Mouse (Mus musculus): ENCODE results near the gene Tiam1.
"Not testable (repeated sequence)": the region's sequence is repeated elsewhere in the genome, so short reads cannot be mapped to it uniquely, and the experiment has no call there.

The Tiam1 gene

DNA sequence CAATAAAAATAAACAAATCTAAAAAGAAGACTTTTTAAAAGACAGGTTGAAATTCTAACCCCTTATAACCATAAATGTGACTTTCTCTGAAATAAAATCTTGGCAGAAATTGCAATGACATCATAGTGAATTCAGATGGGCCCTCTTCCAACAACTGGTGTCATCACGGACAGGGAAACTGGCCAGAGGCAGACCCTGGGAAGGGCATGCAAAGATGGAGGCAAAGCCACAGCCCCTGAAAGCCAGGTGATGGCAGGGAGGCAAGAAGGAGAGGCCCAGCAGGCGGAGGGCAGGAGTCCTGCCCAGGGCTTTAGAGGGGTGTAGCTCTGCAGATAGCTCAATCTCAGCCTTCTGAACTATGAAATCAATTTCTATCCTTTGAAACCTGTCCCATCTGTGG, 39.8 kb downstream of the Tiam1 start:
- DNase-seq: no peak

DNA sequence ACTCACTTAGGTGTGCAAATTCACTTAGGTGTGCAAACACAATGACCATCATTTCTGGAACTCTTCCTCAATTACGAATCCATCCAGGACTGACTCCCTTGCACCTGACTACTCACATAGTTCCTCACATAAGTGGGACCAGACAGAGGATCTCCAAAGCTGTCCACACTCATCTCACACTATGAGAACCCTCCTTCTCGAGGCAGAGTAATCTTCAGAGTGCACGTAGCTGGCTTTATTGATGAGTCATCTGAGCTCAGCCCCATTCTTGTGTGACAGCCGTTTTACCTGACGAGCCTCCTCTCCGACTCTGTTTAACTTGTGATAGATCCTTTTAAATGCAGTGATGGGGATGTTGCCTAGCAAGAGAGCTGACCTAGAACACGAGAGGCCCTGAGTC, 41.0 kb downstream of the Tiam1 start:
- no peak for DNase-seq

DNA sequence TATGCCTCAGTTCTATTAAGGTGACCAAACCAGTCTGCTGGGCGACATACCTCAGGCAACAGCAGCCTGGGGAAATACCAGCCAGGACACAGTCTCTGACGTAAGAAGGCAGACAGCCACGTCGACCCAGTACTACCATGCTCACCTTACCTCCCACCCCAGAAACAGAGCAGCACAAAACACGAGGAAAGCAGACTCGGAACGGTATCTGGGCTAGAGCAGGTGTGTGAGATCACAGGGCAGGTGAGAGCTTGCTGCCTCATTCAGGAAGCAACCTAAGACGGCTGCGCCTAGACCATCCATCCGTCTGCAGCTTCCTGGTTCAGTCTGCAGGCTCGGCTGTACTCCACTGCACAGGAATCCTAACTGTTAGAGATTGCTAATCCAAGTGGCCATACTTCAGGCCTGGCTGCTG, 45.4 kb downstream of the Tiam1 start:
- DNase-seq: peak; percentile 26

DNA sequence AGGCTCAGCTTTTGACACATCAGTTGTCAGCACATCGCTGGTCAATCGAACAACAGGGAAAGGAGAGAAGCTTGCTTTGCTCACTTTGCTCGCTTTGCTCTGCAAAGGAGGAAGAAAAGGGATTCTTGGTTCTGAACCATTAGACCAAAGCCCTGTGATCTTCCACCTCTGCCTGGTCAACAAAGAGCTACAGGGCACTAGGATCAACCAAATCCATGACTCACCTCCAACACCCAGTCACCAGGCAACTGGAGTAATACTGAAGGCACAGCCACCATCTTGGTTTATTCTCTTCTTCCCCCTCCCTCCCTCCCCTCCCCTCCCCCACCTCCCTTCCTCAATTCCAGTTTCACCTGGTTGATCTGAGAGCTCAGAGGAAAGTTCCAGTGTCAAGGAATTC, 45.8 kb downstream of the Tiam1 start:
- DNase-seq: no peak

DNA sequence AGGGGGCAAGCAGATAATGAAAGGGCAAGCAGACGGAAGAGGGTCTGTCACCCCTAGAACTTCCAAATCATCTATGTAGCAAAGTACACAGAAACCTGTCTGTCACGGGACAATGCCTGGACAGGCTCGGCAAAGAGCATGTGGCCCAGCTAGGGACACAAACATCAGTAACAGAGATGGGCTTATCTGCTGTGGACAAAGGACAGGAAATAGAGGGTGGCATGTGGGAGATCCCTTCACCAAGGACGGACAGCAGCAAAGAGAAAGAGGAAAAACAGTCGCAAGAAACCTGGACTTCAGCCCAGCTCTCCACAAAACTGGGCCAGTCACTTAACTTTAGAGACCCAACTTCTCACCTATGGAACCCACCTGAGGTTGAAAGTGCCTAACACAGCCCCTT, 47.6 kb downstream of the Tiam1 start:
- DNase-seq: no peak

DNA sequence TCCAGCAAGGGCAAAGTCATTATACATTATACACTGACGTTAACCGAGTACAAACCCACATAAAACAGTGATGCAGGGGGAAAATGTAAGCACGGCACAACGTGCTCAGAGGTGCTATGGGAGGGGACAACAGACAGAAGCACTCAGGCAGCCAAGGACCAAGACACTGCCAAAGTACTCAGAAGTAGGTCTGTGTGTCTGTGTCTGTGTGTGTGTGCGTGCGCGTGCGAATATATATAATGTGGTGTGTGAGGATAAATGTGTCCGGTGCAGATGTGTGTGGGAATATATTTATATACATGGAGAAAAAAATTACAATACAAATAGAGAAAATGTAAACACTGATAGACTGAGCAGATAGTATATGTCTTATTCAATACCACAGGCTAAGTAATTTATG, 50.6 kb downstream of the Tiam1 start:
- no peak for DNase-seq

DNA sequence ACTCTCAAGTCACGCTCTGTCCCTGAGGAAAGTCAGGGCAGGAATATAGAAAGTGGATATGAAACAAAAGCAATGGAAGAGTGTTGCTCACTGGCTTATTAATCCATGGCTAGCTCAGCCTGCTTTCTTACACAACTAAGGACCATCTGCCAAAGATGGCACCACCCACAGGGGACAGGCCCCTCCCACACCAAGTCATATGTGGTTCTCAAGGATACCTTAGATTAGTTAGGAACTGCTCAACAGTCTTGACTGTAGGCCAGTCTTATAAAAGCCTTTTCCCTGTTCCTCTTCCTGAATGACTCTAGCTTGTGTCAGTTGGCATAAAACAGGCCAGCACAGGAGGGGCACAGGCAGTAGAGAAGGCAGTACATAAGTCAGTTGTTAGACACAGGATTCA, 51.7 kb downstream of the Tiam1 start:
- no peak for DNase-seq

DNA sequence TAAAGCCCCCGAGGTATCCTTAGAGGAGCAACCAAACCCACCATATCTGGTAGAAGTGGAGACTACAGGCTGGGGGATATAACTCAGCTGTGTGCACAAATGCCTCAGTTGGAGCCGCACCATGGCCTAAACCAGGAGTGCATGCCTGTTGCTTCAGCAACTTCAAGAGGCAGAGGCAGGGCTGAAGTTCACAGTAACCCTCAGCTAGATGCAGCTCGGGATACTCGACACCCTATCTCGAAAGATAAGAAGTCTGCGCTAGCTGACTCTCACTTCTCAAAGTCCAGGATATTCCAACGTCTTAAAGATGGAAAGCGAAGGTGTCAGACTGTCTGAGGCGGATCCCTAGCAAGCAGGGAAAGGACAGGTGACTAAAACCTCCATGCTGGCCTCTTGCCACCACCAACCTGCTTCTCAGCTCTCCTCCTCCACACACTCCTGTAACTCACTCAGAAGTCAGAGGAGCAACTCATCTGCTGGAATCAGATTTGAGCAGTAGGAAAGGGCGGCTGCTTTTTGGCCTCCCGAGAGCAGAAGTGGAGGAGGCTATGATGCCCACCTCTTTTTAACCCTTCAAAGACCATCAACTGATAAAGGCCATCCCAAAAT, 52.4 kb downstream of the Tiam1 start:
- DNase-seq: no peak

DNA sequence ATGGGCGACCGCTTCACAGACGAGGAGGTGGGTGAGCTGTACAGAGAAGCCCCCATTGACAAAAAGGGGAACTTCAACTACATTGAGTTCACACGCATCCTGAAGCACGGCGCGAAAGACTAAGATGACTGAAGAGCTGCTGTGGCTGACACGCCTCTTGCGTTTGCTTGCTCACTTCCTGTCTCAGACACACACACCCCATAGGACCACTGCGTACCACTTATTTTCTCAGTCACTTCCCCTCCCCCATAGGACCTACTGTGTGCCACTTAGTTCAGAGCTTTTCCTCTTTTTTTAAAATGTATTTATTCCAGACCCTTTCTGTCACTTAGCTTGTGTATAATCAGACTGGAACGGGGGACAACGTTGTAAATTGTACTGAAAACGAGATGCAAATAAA, 53.2 kb downstream of the Tiam1 start:
- DNase-seq: no peak

DNA sequence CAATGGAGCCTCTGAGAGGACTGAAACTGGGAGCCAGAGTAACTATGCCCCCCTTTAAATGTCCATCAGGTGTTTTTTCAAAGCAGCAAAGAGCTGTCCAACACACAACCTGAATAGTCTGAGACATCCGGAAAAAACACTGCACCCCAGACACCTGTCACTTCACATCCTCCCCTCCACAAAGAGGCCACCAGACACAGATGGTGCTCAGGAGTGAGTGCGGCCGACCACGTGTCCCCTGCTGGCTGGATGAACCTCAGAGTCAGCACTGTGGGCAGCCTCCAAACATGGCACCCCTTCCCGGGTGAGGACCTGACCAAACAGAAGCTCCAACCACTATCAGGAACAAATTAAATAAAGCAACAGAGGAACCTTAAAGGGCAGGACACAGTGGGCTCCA, 56.3 kb downstream of the Tiam1 start:
- DNase-seq: no peak

DNA sequence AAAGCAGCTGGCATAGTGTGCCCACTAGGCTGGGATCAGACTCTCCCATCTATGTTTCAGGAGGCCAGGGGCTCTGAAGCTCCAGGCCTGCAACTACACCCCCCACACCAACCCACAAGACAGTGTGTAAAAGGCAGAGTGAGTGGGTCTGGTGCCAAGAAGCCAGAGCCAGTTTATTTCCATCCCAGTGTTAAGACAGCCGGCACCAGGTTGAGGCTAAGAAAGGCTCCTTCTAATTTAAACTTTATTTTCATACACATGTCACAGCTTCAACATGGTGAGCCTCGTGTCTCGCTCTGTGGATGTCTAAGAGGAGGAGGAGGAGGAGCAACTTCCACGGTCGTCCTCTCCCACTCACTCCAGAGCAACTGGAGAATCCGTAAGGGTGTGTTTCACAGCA, 57.5 kb downstream of the Tiam1 start:
- DNase-seq: no peak

DNA sequence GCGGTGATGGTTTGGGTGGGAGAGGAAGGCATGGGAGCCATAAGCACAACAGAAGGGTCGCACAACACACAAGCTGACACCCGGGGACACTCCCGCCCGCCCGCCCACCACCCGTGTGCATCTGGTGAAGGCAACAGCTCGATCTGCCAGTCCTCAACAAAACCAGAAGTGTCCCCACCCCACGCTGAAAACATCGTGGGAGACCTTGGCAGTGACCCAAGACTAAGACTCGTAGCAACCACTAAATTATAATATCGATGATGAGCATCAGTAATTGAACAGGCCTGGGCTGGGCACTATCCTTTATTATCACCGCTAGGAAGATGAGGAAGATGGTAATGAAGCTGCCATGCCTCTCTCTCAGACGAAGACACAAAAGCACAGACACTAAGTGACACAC, 58.0 kb downstream of the Tiam1 start:
- no peak for DNase-seq

DNA sequence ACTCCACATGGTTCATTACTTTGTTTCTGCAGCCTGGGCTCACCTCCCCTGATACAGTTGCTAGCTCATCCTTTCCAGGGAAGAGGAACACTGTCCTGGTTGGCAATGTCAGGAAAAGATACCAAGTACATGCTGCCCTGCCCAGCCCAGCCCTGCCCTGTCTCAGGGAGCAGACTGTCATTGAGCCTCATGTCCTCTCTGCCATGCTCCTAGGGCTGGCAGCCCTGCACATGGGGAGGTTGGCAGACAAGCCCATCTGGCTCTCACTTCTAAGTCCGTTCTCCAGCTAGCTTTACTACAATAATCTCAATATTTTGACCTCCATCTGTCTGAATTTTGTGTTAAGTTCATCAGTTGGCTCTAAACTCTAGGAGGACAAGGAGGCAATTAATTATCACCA, 62.4 kb downstream of the Tiam1 start:
- no peak for DNase-seq

DNA sequence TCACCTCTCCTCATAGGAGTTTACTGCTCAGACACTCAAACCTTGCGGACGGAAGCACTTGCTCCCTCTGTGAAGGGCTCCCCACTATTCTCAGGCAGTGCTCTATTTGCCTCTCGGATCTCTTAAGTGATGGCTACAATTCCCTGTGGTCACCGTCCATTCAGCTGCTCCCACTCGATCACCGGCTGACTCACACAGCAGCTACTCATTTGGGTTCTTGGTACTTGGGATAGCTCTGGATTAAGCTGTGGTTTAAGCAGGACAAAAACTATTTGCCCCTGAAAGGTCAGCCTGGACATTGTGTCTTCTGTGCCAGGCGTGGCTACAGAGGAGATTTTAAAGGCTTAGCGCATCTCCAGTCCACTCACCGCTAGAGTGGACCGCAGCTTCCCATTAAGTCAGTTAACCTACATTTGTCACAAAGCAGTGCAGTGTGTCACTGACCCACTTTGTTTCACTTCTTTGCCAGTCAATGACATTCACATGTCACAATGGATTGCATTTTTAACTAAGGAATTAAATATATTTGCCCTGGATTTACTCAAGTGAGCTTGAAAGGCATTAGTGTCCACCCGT, 64.7 kb downstream of the Tiam1 start:
- DNase-seq: no peak

DNA sequence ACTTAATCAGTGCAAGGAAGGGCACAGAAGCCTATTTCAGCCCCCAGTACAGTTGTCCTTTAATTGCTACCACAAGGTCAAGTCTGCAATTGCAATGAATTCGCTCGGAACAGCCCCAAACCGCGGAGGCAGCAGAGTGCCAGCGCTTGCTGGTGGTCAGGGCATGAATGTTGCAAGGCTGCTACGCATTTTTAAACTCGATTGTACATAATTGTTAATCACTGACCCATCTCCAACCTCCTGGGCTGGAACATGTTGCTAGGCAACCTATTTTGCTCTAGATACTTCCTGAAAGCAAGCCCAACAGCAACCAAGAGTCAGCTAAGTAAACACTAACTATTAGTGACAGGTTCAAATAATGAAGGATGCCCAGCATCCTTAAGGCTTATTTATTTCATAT, 70.1 kb downstream of the Tiam1 start:
- peak; percentile 42 for DNase-seq

DNA sequence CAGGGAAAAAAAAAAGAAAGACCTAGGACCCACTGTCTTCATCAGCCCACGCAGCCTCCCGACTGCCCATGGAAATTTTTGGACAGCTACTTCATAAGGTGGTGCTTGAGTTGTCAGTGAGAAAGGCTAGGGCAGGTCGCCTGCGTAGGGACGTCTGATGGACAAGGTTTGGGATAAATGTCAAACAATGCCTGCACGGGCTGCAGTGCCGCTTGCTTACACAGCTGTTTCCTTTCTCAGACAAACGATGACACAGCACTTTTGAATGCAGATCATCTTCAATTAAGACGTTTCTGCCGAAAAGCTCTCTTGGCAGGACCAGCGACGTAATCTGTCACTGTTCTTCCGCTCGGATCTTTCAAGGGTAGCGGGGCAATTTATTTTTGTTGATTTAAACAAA, 70.9 kb downstream of the Tiam1 start:
- peak; percentile 31 for DNase-seq

DNA sequence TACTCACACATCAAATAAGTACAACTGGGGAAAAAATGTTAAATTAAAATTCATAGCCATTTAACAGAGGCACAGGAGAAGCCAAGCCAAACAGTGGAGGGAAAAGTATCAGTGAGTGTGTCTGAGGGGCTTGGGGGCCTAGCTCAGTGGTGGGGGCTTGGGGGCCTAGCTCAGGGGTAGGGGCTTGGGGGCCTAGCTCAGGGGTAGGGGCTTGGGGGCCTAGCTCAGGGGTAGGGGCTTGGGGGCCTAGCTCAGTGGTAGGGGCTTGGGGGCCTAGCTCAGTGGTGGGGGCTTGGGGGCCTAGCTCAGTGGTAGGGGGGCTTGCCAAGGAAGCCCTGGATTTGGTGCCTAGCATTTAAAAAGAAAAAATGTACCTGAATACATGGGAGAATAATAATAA, 72.4 kb downstream of the Tiam1 start:
- not testable (repeated sequence) for DNase-seq

DNA sequence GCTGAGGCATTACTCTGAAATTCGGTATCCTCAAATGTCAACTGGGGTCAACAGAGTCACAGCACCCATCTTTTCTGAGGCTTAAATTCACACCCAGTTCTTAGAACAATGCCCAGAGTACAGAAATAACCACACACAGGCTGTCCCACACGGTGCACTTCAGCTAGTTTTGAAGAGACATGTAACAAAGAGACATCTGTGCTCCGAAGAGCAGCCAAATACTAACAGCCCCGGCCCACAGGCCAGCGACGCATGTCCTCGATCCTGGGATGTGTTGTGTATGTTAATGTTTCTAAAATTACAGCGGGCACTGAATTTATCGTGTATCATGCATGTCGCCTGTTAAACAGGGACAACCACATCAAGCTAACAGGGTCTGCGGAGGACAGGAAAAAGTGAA, 73.5 kb downstream of the Tiam1 start:
- no peak for DNase-seq

DNA sequence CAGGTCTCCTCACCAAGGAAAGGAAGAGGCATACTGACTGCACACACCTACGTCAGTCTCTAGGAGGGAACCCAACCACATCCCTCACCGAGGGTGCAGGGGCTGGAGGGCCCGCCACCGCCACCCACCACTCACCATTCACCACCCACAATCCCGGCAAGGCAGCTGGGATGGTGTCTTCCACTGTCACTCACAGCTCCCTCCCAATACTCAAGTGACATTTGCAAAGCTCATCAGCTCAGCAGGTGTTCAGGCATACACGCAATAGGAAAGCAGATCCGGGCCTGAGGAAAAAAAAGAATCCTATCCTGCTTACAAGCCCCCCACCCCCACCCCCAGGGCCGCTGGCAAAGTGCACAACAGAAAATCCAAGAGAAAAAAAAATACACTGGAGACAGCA, 74.4 kb downstream of the Tiam1 start:
- no peak for DNase-seq

DNA sequence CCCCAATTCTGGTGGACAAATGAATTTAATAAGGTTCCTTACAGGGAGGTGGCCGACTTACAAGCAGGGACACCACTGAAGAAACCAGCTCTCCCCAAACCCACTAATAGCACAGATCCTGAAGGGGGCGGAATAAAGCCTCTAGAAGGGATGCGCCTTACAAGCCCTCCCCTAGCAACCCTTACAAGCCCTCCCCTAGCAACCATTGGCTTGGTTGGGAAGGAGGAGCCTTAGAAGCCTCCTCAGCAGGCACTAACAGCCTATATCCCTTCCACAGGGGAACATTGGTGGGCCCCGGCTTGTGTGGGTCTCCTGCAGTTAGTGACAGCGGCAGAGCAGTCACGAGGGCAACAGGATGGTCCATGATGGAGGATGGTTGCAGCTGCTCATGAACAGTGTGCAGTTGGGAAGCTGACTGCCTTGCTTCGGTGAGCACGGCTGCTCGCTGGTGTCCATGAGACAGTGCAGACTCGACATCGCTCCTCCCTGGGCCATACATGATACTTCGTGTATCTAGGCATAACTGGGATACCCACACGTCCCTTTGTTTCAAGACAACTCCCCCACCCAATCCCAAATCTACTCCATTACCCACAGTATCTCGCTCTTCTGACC, 90.6 kb downstream of the Tiam1 start:
- no peak for DNase-seq

DNA sequence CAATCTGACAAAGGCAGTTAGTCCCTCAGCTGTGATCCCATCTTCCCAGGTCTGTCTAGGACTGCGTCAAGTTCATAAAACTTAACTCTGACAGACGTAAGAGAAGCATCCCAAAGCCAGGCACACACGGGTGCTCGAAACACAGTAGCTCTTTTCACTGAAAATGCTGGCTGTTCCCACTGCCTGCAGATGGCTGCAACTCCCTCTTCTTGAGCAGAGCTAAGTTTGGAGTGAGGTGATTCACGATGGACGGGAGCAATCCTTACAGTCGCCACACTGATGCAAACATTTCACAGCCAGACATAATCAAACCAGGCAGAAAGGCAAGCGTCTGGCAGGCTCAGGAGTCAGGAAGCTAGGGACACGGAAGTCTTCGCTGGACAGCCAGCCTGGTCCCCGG, 91.2 kb downstream of the Tiam1 start:
- DNase-seq: no peak

DNA sequence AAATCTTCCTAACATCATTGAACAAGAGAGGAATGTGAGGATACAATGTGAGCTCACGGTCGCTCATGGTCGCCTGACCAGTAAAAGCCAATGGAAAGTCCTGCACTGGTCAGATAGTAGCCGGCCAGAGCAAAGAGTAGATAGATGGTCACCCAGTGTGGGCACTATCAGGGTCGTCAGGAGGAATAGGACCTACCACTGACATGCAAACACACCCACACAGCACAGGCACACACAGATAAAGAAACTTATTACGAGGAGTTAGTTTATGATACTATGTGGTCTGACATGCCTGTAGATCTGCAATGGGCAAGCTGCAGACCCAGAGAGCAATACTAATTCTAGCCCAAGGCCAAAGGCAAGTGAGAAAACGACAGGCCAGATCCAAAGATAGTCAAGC, 92.5 kb downstream of the Tiam1 start:
- no peak for DNase-seq

DNA sequence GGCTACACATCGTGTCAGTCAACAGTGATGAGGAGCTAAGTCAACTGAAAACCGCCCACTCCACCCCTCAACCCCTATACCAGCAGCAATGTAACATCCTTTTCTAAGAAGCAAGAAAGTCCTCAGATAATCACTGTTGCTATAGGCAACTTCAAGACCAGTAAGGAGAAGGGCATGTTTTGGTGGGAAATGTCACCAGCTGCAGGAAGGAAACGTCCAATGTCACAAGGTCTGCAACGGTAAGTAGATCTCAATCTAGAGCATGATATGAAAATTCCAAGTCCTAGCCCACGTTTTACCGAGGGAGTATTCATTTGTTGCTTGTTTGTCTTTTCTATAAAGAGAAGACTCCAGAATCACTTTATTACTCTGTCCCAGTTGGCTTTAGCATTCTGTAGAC, 95.7 kb downstream of the Tiam1 start:
- DNase-seq: no peak

DNA sequence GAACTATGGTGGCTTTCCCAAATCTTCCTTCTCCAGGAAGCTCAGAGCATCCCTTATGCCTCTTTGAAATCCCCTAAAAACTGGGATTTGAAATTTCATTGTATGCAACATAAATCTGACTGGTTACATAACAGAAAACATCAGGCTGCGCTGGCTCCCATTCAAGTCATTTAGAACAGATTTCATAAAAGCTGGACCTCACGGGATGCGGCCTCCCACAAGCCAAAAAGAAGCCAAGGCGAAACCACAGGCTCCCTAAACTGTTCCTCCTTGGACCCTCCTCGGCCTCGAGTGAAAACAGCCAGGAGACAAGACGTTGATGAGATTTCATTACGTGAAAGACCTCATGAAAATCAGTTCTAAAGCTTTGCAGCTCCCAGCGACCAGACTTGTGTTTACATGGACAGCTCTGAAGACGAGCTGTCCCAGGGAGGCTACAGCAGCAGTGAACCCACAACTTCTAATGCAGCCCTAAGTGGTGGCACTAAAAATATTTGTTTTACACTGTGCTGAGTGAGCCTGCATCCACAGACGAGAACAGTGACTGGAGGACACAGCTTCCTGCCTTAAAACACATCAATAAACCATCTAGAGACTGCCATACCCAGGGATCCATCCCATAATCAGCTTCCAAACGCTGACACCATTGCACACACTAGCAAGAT, 96.9 kb downstream of the Tiam1 start:
- peak; percentile 4 for DNase-seq

DNA sequence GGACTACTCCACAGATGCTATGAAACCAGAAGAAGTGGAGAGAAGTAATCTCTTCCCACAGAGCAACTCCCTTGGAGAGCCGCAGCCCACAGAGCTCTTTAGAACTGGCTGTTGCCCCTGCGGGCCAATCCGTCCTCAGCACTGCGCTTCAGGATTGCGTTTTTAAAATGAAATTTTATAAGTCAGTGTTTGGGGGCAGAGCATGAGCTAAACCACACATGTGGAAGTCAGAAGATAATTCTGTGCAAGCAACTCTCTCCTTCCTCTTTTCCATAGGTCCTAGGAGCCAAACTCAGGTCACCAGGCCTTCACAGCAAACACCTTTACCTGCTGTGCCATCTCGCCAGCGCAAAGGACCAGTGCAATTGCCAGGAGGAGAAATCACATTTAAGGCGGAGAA, 98.0 kb downstream of the Tiam1 start:
- DNase-seq: no peak

All from kidney, adult 18-20 months (tissue).